Mouse (Mus musculus) neural tube, embryonic 11.5 days (tissue): Measurements from ENCODE around the gene Ttc28. TPM values are rescaled to one million over a fixed set of nuclear protein-coding genes. Genes with fewer than 3 reads are reported as not detected.
A peak's percentile ranks its signal among the peaks of the same experiment; 100 is the strongest.

Experiments
- ATAC-seq: fragments of 200-750 bp; cut with Nextera tagmentation; 2 replicates; pipeline ENCODE4 v1.8.0; 2017; ENCODE audit warnings: moderate number of reproducible peaks, mild to moderate bottlenecking, moderate TSS enrichment, moderate library complexity; ENCODE audit not compliant: insufficient read depth, low FRiP score, low TSS enrichment
- DNase-seq: peaks from one replicate; pipeline ENCODE4 v3.0.0-alpha.2; 2015; ENCODE audit warnings: low spot score
- H3K27ac ChIP-seq: fragments of 300-500 bp; sonication (generic); 2 replicates; pipeline ENCODE4 v1.5.1; 2014; ENCODE audit warnings: low read depth, mild to moderate bottlenecking, low read length
- H3K27me3 ChIP-seq: fragments of 300-500 bp; sonication (generic); 2 replicates; pipeline ENCODE4 v1.6.1; 2014; ENCODE audit warnings: mild to moderate bottlenecking, low read length, mixed read lengths; ENCODE audit not compliant: control insufficient read depth, insufficient read depth
- H3K36me3 ChIP-seq: fragments of 300-500 bp; sonication (generic); 2 replicates; pipeline ENCODE4 v1.6.1; 2014; ENCODE audit warnings: mild to moderate bottlenecking, low read length, moderate library complexity, mixed read lengths; ENCODE audit not compliant: control insufficient read depth, insufficient read depth
- H3K4me1 ChIP-seq: fragments of 300-500 bp; sonication (generic); 2 replicates; pipeline ENCODE4 v1.6.1; 2014; ENCODE audit warnings: low read length, mixed read lengths; ENCODE audit not compliant: control insufficient read depth, insufficient read depth
- H3K4me2 ChIP-seq: fragments of 300-500 bp; sonication (generic); 2 replicates; pipeline ENCODE4 v1.6.1; 2014; ENCODE audit warnings: low read depth, mild to moderate bottlenecking, moderate library complexity
- H3K4me3 ChIP-seq: fragments of 300-500 bp; sonication (generic); 2 replicates; pipeline ENCODE4 v1.5.1; 2014; ENCODE audit warnings: low read depth, low read length
- H3K9ac ChIP-seq: fragments of 300-500 bp; sonication (generic); 2 replicates; pipeline ENCODE4 v1.6.1; 2014; ENCODE audit warnings: mild to moderate bottlenecking, low read length
- H3K9me3 ChIP-seq: fragments of 300-500 bp; sonication (generic); 2 replicates; pipeline ENCODE4 v1.6.1; 2016; ENCODE audit warnings: low read length; ENCODE audit not compliant: control insufficient read depth
- WGBS: fragments of 180-500 bp; shearing (Covaris S2); extraction: QIAGEN DNeasy Blood & Tissue Kit; methylation state at CpG from one replicate; pipeline ENCODE4 v1.1.7; 2014; 5-methylcytosine and 5-hydroxymethylcytosine counted together
- polyA plus RNA-seq: library from polyadenylated mRNA; unstranded; fragments of >200 nt; fragmentation: Nextera tagmentation; extraction: Ambion mirVana; gene quantifications from 2 replicates; pipeline ENCODE4 v1.2.1, GENCODE M21; 2014

Ttc28 gene
- polyA plus RNA-seq, 1 experiment from 2014 or later, result 16.1 TPM

DNA sequence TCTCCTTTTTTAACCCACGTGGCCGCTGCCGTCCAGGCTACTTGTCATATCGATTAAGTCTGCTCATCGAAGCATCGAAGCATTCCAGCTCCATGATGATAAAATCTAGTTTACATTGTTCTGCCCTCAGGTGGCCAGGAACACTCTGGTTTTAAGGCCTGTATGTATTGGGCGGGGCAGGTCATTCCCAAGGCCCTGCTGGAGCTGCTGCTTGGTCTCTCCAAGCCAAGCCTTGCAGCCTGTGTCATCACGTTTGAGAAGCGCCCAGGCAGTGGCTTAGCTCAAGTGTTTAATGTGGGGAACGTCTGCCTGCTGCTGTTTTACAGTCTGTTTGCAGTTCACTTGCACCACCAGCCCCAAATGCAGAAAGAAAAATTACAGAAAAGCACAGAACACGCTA, 132.5 kb downstream of the Ttc28 start:
- 78% methylated on average over 11 of the region's 11 CpGs for WGBS

GRCm38 (mm10) chr5:111012587-111012986, 133.0 kb downstream of the Ttc28 start:
- H3K4me3 ChIP-seq, result no peak overlapping the region
- H3K4me1 ChIP-seq, result peaks cover 20% of the 10 kb centered on the region
- no peak for ATAC-seq
- no peak overlapping the region for H3K9ac ChIP-seq
- no peaks in the 10 kb centered on the region for H3K9me3 ChIP-seq
- no peaks in the 10 kb centered on the region for H3K27me3 ChIP-seq
- WGBS, result 60% methylated on average over 7 of the region's 7 CpGs
- DNase-seq, result no peak
- no peak overlapping the region for H3K27ac ChIP-seq
- H3K4me2 ChIP-seq, result no peak overlapping the region
- H3K36me3 ChIP-seq, result no peaks in the 10 kb centered on the region

More for the DNA sequence above, 132.5 kb downstream of the Ttc28 start:
- H3K9ac ChIP-seq, result no peak overlapping the region
- no peak for DNase-seq
- no peak for ATAC-seq
- H3K9me3 ChIP-seq, result no peaks in the 10 kb centered on the region
- peaks cover 16% of the 10 kb centered on the region for H3K4me1 ChIP-seq
- H3K4me2 ChIP-seq, result no peak overlapping the region
- H3K36me3 ChIP-seq, result no peaks in the 10 kb centered on the region
- no peaks in the 10 kb centered on the region for H3K27me3 ChIP-seq
- no peak overlapping the region for H3K4me3 ChIP-seq
- H3K27ac ChIP-seq, result no peak overlapping the region

GRCm38 (mm10) chr5:111014960-111015359, 135.4 kb downstream of the Ttc28 start:
- H3K4me3 ChIP-seq, result no peak overlapping the region
- H3K27me3 ChIP-seq, result no peaks in the 10 kb centered on the region
- no peak overlapping the region for H3K27ac ChIP-seq
- H3K36me3 ChIP-seq, result no peaks in the 10 kb centered on the region
- ATAC-seq (no peak), DNase-seq (no peak)
- 83% methylated on average over 4 of the region's 4 CpGs for WGBS
- no peaks in the 10 kb centered on the region for H3K9me3 ChIP-seq
- H3K4me1 ChIP-seq, result peaks cover 21% of the 10 kb centered on the region
- no peak overlapping the region for H3K9ac ChIP-seq
- H3K4me2 ChIP-seq, result no peak overlapping the region

GRCm38 (mm10) chr5:111017319-111017718, 137.7 kb downstream of the Ttc28 start:
- no peak for ATAC-seq
- Histone ChIP-seq H3K27ac (no peak overlapping the region), H3K4me3 (no peak overlapping the region), H3K4me2 (no peak overlapping the region), H3K27me3 (no peaks in the 10 kb centered on the region), H3K9me3 (no peaks in the 10 kb centered on the region), H3K9ac (no peak overlapping the region), H3K4me1 (peaks cover 12% of the 10 kb centered on the region), H3K36me3 (no peaks in the 10 kb centered on the region)
- DNase-seq, result no peak
- WGBS, result 58% methylated on average over 4 of the region's 4 CpGs

- Histone ChIP-seq H3K4me3 (no peak overlapping the region), H3K4me1 (peaks cover 20% of the 10 kb centered on the region), H3K9ac (no peak overlapping the region), H3K27ac (no peak overlapping the region), H3K36me3 (no peaks in the 10 kb centered on the region), H3K4me2 (no peak overlapping the region), H3K27me3 (no peaks in the 10 kb centered on the region), H3K9me3 (no peaks in the 10 kb centered on the region)
- 88% methylated on average over 9 of the region's 9 CpGs for WGBS
- DNase-seq (no peak), ATAC-seq (no peak)
Observed at GRCm38 (mm10) chr5:111022339-111022738, 142.7 kb downstream of the Ttc28 start.

GRCm38 (mm10) chr5:111022940-111023339, 143.3 kb downstream of the Ttc28 start:
- Histone ChIP-seq H3K36me3 (no peaks in the 10 kb centered on the region), H3K27ac (no peak overlapping the region), H3K9me3 (no peaks in the 10 kb centered on the region), H3K4me1 (peaks cover 24% of the 10 kb centered on the region), H3K27me3 (no peaks in the 10 kb centered on the region), H3K4me3 (no peak overlapping the region), H3K9ac (no peak overlapping the region), H3K4me2 (no peak overlapping the region)
- ATAC-seq, result no peak
- 92% methylated on average over 1 of the region's 1 CpGs for WGBS
- no peak for DNase-seq

- H3K4me3 ChIP-seq, result no peak overlapping the region
- no peak overlapping the region for H3K4me2 ChIP-seq
- no peaks in the 10 kb centered on the region for H3K36me3 ChIP-seq
- no peak for ATAC-seq
- 88% methylated on average over 13 of the region's 13 CpGs for WGBS
- no peak overlapping the region for H3K9ac ChIP-seq
- H3K4me1 ChIP-seq, result peaks cover 28% of the 10 kb centered on the region
- DNase-seq, result no peak
- no peaks in the 10 kb centered on the region for H3K27me3 ChIP-seq
- peak overlapping the region; percentile 69 for H3K27ac ChIP-seq
- H3K9me3 ChIP-seq, result no peaks in the 10 kb centered on the region
Observed at GRCm38 (mm10) chr5:111024621-111025020, 145.0 kb downstream of the Ttc28 start.

DNA sequence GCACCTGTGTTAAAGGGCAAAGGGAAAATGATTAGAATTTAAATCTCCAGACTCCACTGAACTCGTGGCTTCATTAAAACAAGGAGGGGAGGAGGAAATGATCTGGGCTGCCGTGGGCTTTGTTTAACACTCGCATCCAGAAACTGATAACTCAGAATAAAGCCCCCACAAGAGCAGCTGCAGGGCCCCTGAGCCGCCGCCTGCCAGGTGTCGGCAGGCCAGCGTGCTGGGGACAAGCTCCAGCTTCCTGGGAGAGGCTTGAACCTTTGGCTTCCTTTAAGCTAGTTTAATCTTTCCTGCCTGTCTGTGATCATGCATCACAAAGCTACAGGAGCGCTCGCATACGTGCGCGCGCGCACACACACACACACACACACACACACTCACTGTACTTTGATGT, 145.9 kb downstream of the Ttc28 start:
- 59% methylated on average over 14 of the region's 14 CpGs for WGBS
- no peak overlapping the region; the same call in 1 of the 2 replicates for H3K27ac ChIP-seq
- no peak overlapping the region for H3K9ac ChIP-seq
- no peaks in the 10 kb centered on the region for H3K27me3 ChIP-seq
- peaks cover 28% of the 10 kb centered on the region for H3K4me1 ChIP-seq
- no peak overlapping the region for H3K4me2 ChIP-seq
- DNase-seq (no peak), ATAC-seq (no peak)
- H3K36me3 ChIP-seq, result no peaks in the 10 kb centered on the region
- H3K4me3 ChIP-seq, result no peak overlapping the region
- H3K9me3 ChIP-seq, result no peaks in the 10 kb centered on the region

DNA sequence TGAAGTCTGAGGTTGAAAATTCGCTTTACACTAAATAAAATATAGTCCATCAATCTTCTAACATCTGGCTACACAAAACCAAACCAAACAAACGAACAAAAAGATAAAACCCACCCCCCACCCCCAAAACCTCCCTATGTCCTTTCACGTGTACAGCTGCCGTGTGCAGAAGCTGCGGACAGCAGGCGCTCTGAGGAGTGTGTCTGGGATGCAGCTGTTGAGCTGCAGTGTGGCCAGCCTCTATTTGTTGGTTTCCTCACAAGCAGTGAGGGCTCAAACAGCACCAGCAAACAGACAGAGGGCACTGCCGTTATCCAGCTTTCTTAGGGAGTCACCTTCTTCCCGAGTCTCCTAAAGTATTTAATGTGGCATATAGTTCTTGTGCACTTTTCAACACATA, 146.6 kb downstream of the Ttc28 start:
- WGBS, result 48% methylated on average over 8 of the region's 8 CpGs
- H3K4me3 ChIP-seq, result no peak overlapping the region
- DNase-seq (no peak), ATAC-seq (no peak)
- no peak overlapping the region for H3K4me2 ChIP-seq
- no peaks in the 10 kb centered on the region for H3K9me3 ChIP-seq
- no peak overlapping the region for H3K27ac ChIP-seq
- peaks cover 28% of the 10 kb centered on the region for H3K4me1 ChIP-seq
- no peaks in the 10 kb centered on the region for H3K36me3 ChIP-seq
- H3K27me3 ChIP-seq, result no peaks in the 10 kb centered on the region
- H3K9ac ChIP-seq, result no peak overlapping the region
